Mouse (Mus musculus): ENCODE results near the gene Flrt3.

Flrt3 gene

DNA sequence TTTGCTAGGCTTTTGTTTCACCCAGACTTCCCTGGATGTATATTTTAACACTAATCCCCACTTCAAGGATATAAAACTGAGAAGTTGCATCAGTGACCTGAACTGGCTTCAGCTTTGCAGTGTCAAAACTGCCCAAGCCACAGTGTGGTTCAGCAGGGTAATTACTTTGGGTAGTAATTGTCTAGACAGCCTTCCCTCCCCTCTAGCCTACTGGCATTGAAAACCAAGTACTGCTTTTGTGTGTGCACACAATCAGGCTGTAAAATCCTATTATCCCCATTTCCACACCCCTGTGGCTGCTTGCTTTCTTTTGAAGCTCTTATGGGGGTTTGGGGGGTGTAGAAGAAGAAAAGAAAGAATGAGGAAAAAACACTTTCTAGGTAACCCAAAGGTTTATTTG lies 17.8 kb downstream of the Flrt3 start:
- DNase-seq (ENCODE audit: low read depth, low spot score) = no peak

DNA sequence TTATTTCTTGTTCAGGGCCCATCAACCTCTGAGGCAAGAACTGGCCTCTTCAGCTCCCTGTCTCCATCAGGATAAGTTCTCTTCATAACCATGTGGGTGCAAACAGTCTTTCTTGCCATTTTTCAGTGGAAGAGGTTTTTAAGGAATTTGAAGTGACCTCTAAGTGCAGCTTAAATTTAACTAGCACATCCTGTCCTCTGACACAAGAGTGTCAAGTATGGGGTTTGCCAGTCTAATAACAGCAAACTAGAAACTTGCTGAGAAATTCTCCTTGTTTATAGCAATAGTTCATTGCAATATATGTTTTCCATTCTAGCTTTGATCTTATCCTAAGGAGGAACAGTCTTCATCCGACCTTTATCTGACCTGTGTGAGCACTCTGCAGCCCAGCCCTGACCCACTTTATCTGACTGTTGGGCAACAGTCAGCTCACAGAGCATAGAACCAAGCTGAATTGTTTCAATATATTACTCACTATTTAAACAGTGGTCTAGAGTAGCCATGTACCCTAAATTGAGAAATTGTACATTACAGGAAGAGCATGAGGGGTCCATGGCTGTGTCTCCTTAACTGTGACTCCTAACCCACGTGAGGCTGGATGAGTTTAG lies 49.4 kb downstream of the Flrt3 start:
- DNase-seq (ENCODE audit: low read depth, low spot score) = no peak

DNA sequence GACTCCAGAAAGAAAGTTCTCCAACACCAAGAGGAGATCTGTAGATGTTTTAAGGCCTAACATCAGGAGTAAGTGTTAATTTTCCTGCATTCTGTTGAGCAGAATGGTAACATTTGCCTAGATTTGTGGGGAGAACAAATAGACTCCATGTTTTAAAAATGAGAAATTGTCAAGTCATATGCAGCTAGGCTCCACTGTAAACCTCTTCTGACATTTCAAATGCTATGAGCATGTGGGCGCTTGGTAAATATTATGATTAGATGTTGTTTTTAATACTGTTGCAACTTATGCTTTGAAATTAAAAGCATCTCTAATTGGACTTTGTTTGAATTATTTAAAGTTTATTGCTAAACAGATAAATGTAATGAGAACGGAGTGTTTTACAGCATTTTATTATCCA lies 55.8 kb downstream of the Flrt3 start:
- DNase-seq (ENCODE audit: low read depth, low spot score) = no peak

Data from retina, adult 2 months (tissue).